Mouse (Mus musculus) embryonic facial prominence, embryonic 13.5 days (tissue): Measurements from ENCODE around the gene Synj2bp. TPM values are rescaled to one million over a fixed set of nuclear protein-coding genes. Genes with fewer than 3 reads are reported as not detected.
"Not testable (repeated sequence)": the region's sequence is repeated elsewhere in the genome, so short reads cannot be mapped to it uniquely, and the experiment has no call there.

Experiments used
- ATAC-seq: fragments of 200-750 bp; cut with Nextera tagmentation; 2 replicates; pipeline ENCODE4 v1.8.0; 2017; ENCODE audit warnings: low read depth; ENCODE audit not compliant: insufficient number of reproducible peaks, insufficient read depth, low FRiP score, low TSS enrichment
- H3K27ac ChIP-seq: fragments of 300-500 bp; sonication (generic); 2 replicates; pipeline ENCODE4 v1.5.1; 2015; ENCODE audit warnings: moderate library complexity, mild to moderate bottlenecking, inconsistent platforms
- H3K27me3 ChIP-seq: fragments of 300-500 bp; sonication (generic); 2 replicates; pipeline ENCODE4 v1.6.1; 2015; ENCODE audit warnings: mild to moderate bottlenecking, inconsistent platforms
- H3K36me3 ChIP-seq: fragments of 300-500 bp; sonication (generic); 2 replicates; pipeline ENCODE4 v1.6.1; 2015; ENCODE audit warnings: mild to moderate bottlenecking, inconsistent platforms
- H3K4me1 ChIP-seq: fragments of 300-500 bp; sonication (generic); 2 replicates; pipeline ENCODE4 v1.6.1; 2015; ENCODE audit warnings: inconsistent platforms
- H3K4me2 ChIP-seq: fragments of 300-500 bp; sonication (generic); 2 replicates; pipeline ENCODE4 v1.6.1; 2015; ENCODE audit warnings: moderate library complexity, mild to moderate bottlenecking, inconsistent platforms
- H3K4me3 ChIP-seq: fragments of 300-500 bp; sonication (generic); 2 replicates; pipeline ENCODE4 v1.5.1; 2015; ENCODE audit warnings: mild to moderate bottlenecking, inconsistent platforms
- H3K9ac ChIP-seq: fragments of 300-500 bp; sonication (generic); 2 replicates; pipeline ENCODE4 v1.6.1; 2015; ENCODE audit warnings: mild to moderate bottlenecking, inconsistent platforms
- H3K9me3 ChIP-seq: fragments of 300-500 bp; sonication (generic); 2 replicates; pipeline ENCODE4 v1.6.1; 2016; ENCODE audit warnings: inconsistent platforms
- WGBS: fragments of 180-500 bp; shearing (Covaris S2); methylation state at CpG from one replicate; pipeline ENCODE4 v1.1.7; 2015; ENCODE audit warnings: mixed read lengths; 5-methylcytosine and 5-hydroxymethylcytosine counted together
- polyA plus RNA-seq: library from polyadenylated mRNA; unstranded; fragments of >200 nt; fragmentation: Nextera tagmentation; extraction: Ambion mirVana; gene quantifications from 2 replicates; pipeline ENCODE4 v1.2.1, GENCODE M21; 2015

The Synj2bp gene
- polyA plus RNA-seq: 39.8 and 48.6 TPM in 2 replicates

DNA sequence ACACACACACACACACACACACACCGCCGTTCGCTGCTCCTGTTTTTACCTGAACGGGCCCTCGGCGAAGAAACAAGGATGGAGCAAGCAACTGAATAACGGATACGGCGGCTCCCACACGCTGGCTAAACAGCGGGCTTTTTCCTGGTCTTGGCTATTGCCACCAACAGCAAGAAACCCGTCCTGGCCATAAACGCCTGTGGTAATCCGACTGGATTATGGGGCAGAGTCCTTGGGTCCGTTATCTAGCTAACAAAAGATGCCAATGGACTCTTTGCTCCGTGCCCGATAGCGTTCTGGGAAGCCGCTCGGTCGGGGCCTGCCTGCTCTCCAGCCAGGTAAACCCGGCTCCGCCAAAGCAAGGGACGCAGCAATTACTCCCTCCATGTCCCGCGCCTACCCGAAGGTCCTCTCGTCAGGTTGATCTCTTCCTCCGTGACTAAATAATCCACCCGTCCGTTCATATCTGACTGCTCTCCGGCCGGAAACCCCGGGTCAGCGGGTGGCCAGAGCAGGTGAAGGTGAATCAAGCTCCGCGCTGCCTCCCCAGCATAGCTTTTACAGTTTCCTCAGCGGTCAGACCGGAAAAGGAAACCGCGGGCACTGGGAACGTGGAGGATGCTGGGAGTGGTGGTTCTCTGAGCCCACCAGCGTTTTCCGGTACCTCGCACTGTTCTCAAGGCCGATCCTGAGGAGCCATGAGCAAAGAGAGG is at the start of gene Synj2bp, which contains the start of gene Gm20498:
Gene Synj2bp (minus strand): TSS at position 596 of the 713 bp plus-strand sequence.
Gene Gm20498 (minus strand): TSS at position 590 of the 713 bp plus-strand sequence.
- Histone ChIP-seq H3K4me3 (peak within 1 kb of the TSS; percentile 83), H3K36me3 (no peaks in the 10 kb centered on the region), H3K9ac (peak within 1 kb of the TSS; percentile 88), H3K4me1 (no peaks in the 10 kb centered on the region; the same call in 1 of the 2 replicates), H3K27ac (peak within 1 kb of the TSS; percentile 68), H3K27me3 (no peaks in the 10 kb centered on the region), H3K4me2 (peak within 1 kb of the TSS; percentile 68), H3K9me3 (no peaks in the 10 kb centered on the region)
- under 1% methylated on average over 46 of the region's 46 CpGs for WGBS
- ATAC-seq: peak; percentile 69; the same call in 1 of the 2 replicates

DNA sequence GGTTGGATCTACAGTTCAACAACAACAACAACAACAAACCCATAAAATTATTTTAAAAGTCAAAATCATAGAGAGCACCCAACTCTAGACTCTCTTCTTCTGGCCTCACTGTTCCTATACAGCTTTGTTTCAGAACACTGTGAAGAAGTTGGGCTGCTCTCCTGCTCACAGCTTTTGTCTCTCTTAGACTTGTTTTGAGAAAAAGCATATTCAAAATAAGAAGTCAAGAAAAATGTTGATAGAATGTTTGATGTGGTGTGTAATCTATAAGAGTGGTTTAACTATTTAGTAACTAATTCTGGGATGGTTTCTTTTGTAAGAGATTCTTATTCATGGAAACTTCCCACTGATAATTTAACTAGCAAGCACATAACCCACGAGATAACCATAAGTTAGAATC is 35.7 kb upstream of the Synj2bp start, which contains the start of gene Adam21:
Gene Adam21 (minus strand): TSS at position 101 of the 400 bp plus-strand sequence.
- Histone ChIP-seq H3K36me3 (peaks cover 31% of the 10 kb centered on the region), H3K9me3 (no peaks in the 10 kb centered on the region), H3K4me2 (no peak within 1 kb of the TSS), H3K9ac (no peak within 1 kb of the TSS), H3K4me3 (no peak within 1 kb of the TSS), H3K4me1 (no peaks in the 10 kb centered on the region), H3K27me3 (no peaks in the 10 kb centered on the region), H3K27ac (no peak within 1 kb of the TSS)
- WGBS: 81% methylated on average over 1 of the region's 1 CpGs
- ATAC-seq: no peak

DNA sequence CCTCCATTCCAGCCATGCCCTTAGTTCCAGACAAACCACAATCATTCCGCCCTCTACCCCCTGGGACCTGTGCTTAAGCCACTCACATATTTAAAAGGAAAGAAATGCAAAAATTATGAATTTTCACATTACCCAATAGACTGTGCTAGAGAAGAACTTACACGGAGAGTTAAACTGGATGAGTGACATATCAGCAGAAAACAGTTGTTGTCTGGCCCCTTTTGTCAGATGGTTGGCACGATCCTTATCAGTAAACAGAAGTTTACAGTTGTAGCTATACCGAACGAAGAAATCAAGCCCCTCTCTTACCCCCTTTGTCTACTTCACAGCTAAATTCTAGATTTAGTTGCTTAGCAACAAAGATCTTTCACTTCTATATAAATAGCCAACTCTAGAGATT is 35.2 kb upstream of the Synj2bp start:
- WGBS: 86% methylated on average over 5 of the region's 5 CpGs
- no peak for ATAC-seq
- H3K36me3 ChIP-seq: peaks cover 28% of the 10 kb centered on the region
- no peak overlapping the region for H3K27ac ChIP-seq
- H3K9ac ChIP-seq: no peak overlapping the region
- no peak overlapping the region for H3K4me2 ChIP-seq
- H3K27me3 ChIP-seq: no peaks in the 10 kb centered on the region
- no peak overlapping the region for H3K4me3 ChIP-seq
- no peaks in the 10 kb centered on the region for H3K4me1 ChIP-seq
- H3K9me3 ChIP-seq: no peaks in the 10 kb centered on the region

- Histone ChIP-seq H3K9me3 (no peaks in the 10 kb centered on the region), H3K36me3 (peaks cover 3% of the 10 kb centered on the region; the same call in 1 of the 2 replicates), H3K4me1 (no peaks in the 10 kb centered on the region), H3K4me2 (no peak overlapping the region), H3K4me3 (no peak overlapping the region), H3K27ac (no peak overlapping the region), H3K9ac (no peak overlapping the region), H3K27me3 (no peaks in the 10 kb centered on the region)
- no peak for ATAC-seq
- WGBS: 93% methylated on average over 3 of the region's 3 CpGs
These were observed 31.5 kb upstream of the Synj2bp start for GRCm38 (mm10) chr12:81564173-81564572.

- Histone ChIP-seq H3K4me3 (no peak overlapping the region), H3K9me3 (no peaks in the 10 kb centered on the region), H3K36me3 (no peaks in the 10 kb centered on the region), H3K27me3 (no peaks in the 10 kb centered on the region), H3K27ac (no peak overlapping the region), H3K4me1 (no peaks in the 10 kb centered on the region), H3K4me2 (no peak overlapping the region), H3K9ac (no peak overlapping the region)
- no peak for ATAC-seq
- WGBS: 83% methylated on average over 3 of the region's 3 CpGs
These were observed 16.6 kb upstream of the Synj2bp start for GRCm38 (mm10) chr12:81549286-81549685.

- Histone ChIP-seq H3K9ac (no peak overlapping the region), H3K27me3 (no peaks in the 10 kb centered on the region), H3K4me1 (no peaks in the 10 kb centered on the region), H3K4me2 (no peak overlapping the region), H3K9me3 (no peaks in the 10 kb centered on the region), H3K27ac (no peak overlapping the region), H3K36me3 (no peaks in the 10 kb centered on the region), H3K4me3 (no peak overlapping the region)
- 63% methylated on average over 4 of the region's 4 CpGs for WGBS
- ATAC-seq: no peak
These were observed 14.5 kb upstream of the Synj2bp start for GRCm38 (mm10) chr12:81547163-81547562.

DNA sequence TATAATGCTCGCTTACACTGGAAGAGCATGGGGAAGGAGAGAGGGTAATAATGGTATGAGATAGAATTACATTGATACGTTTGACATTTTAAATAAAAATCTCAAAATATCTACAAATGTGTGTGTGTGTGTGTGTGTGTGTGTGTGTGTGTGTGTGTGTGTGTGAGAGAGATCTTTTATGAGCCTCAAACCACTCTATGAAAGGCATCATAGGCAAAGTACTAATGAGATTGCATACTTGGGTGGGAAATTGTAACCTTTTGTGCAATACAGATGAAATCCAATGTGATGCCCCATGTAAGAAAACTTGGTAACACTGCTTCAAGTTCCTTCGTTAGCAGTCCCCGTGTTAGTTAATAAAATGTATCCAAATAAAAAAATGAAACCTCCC is 313 bp upstream of the Synj2bp start:
- H3K4me1 ChIP-seq: no peaks in the 10 kb centered on the region; the same call in 1 of the 2 replicates
- peak overlapping the region; percentile 88 for H3K9ac ChIP-seq
- no peak for ATAC-seq
- peak overlapping the region; percentile 68 for H3K27ac ChIP-seq
- 30% methylated on average over 4 of the region's 4 CpGs for WGBS
- peak overlapping the region; percentile 68 for H3K4me2 ChIP-seq
- peak overlapping the region; percentile 83 for H3K4me3 ChIP-seq
- H3K27me3 ChIP-seq: no peaks in the 10 kb centered on the region
- H3K36me3 ChIP-seq: no peaks in the 10 kb centered on the region
- no peaks in the 10 kb centered on the region for H3K9me3 ChIP-seq

GRCm38 (mm10) chr12:81530587-81530986 is 2.1 kb downstream of the Synj2bp start:
- ATAC-seq: not testable (repeated sequence)
- 76% methylated on average over 7 of the region's 8 CpGs for WGBS

DNA sequence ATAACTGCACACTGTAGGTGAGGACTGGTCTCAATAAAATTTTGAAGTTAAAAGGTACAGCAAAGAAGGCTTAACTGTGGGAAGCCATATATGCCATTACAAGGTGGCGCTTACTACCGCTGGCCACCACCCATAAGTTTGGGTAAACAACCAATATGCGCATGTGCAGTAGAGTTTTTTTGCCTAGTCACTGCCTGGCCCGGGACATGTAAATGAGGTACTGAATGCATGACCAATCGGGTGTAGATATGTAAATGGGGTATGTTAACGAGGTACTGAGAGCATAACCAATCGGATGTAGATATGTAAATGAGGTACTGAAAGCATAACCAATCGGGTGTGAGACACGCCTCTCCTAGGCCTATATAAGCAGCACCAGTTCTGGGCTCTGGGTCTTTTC is 35.8 kb downstream of the Synj2bp start:
- not testable (repeated sequence) for H3K9me3 ChIP-seq, H3K27me3 ChIP-seq, H3K9ac ChIP-seq, H3K27ac ChIP-seq, H3K4me3 ChIP-seq, ATAC-seq, H3K4me2 ChIP-seq, H3K4me1 ChIP-seq
- H3K36me3 ChIP-seq: peaks cover 13% of the 10 kb centered on the region
- WGBS: 96% methylated on average over 9 of the region's 9 CpGs

More at GRCm38 (mm10) chr12:81530587-81530986, 2.1 kb downstream of the Synj2bp start:
- H3K4me2 ChIP-seq, H3K9me3 ChIP-seq, H3K27ac ChIP-seq, H3K4me3 ChIP-seq, H3K27me3 ChIP-seq, H3K4me1 ChIP-seq, H3K36me3 ChIP-seq, H3K9ac ChIP-seq: not testable (repeated sequence)

GRCm38 (mm10) chr12:81490491-81490890 is 42.2 kb downstream of the Synj2bp start:
- peaks cover 4% of the 10 kb centered on the region; the same call in 1 of the 2 replicates for H3K36me3 ChIP-seq
- H3K27ac ChIP-seq: no peak overlapping the region
- no peaks in the 10 kb centered on the region for H3K9me3 ChIP-seq
- 95% methylated on average over 5 of the region's 5 CpGs for WGBS
- no peak overlapping the region for H3K4me2 ChIP-seq
- H3K9ac ChIP-seq: no peak overlapping the region
- ATAC-seq: no peak
- H3K27me3 ChIP-seq: no peaks in the 10 kb centered on the region
- no peak overlapping the region for H3K4me3 ChIP-seq
- no peaks in the 10 kb centered on the region for H3K4me1 ChIP-seq

DNA sequence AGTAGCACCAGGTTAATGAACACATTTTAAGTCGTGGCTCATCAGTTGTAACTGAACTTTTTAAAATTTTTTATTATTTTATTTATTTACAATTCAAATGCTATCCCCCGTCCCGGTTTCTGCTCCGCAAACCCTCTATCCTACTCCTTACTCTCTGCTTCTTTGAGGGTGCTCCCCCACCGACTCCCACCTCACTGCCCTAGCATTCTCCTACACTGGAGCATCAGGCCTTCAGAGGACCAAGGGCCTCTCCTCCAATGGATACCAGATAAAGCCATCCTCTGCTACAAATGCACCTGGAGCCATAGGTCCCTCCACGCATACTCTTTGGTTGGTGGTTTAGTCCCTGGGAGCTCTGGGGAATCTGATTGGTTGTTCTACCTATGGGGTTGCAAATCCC is 47.4 kb downstream of the Synj2bp start:
- Histone ChIP-seq H3K4me1 (no peaks in the 10 kb centered on the region), H3K36me3 (no peaks in the 10 kb centered on the region), H3K4me2 (peak overlapping the region; percentile 65), H3K4me3 (peak overlapping the region; percentile 71), H3K27ac (0 out of 2 replicates have a peak overlapping the region, but pooled peaks have one; percentile 96), H3K9me3 (no peaks in the 10 kb centered on the region), H3K27me3 (no peaks in the 10 kb centered on the region), H3K9ac (peak overlapping the region; percentile 82)
- no peak for ATAC-seq
- WGBS: 41% methylated on average over 6 of the region's 6 CpGs

- peak; percentile 95 for ATAC-seq
- Histone ChIP-seq H3K4me3 (peak within 1 kb of the TSS; percentile 71), H3K9ac (peak within 1 kb of the TSS; percentile 82), H3K27ac (peak within 1 kb of the TSS; percentile 96), H3K9me3 (no peaks in the 10 kb centered on the region), H3K36me3 (no peaks in the 10 kb centered on the region), H3K27me3 (no peaks in the 10 kb centered on the region), H3K4me2 (peak within 1 kb of the TSS; percentile 65), H3K4me1 (no peaks in the 10 kb centered on the region)
- WGBS: under 1% methylated on average over 31 of the region's 31 CpGs
These were observed 48.0 kb downstream of the Synj2bp start, which contains the start of gene Cox16 for GRCm38 (mm10) chr12:81484727-81485191. Gene Cox16 (minus strand): TSS chr12:81485127.
